Mouse (Mus musculus): ENCODE data around the gene Syna.

- TF ChIP-seq POLR2A (IDR thresholded peaks at IDR 0.05; ENCODE audit: borderline replicate concordance, control insufficient read depth, low read depth, low read length) (no peak), CTCF (IDR thresholded peaks at IDR 0.05; ENCODE audit: control insufficient read depth, insufficient read depth, low read length) (no peak)
Observed at GRCm38 (mm10) chr5:134583006-134583883, 23.3 kb upstream of the Syna start.
